Mouse (Mus musculus) left cerebral cortex, adult 2 months (tissue): ENCODE measurements at regions not wholly inside any gene's neighbourhood (a gene's known extent, or its start where the extent isn't known, plus 50 kb on each side); places are given as distances from the start of the nearest gene placed in this dataset.

Source experiments
- DNase-seq, 2 experiments: peaks; one replicate each; pipeline ENCODE4 v3.0.0; 2021 to 2022; ENCODE audit warnings: low spot score in 2 of 2, mixed read lengths in 1 of 2; ENCODE audit errors: extremely low spot score in 1 of 2
- H3K27ac ChIP-seq: fragments of 200-600 bp; 2 replicates; pipeline ENCODE4 v1.8.1; 2022
- H3K4me3 ChIP-seq: fragments of 200-600 bp; 2 replicates; pipeline ENCODE4 v1.8.1; 2022
- CTCF ChIP-seq: fragments of 200-600 bp; IDR thresholded peaks from 2 replicates; pipeline ENCODE4 v1.8.1; 2022; ENCODE audit warnings: antibody characterized with exemption, mild to moderate bottlenecking, moderate library complexity
- intact Hi-C: fragments of 180-260 bp; cut with DNase I; formaldehyde crosslinking; loops from one replicate; pipeline ENCODE4 v1.15.1; 2025

DNA sequence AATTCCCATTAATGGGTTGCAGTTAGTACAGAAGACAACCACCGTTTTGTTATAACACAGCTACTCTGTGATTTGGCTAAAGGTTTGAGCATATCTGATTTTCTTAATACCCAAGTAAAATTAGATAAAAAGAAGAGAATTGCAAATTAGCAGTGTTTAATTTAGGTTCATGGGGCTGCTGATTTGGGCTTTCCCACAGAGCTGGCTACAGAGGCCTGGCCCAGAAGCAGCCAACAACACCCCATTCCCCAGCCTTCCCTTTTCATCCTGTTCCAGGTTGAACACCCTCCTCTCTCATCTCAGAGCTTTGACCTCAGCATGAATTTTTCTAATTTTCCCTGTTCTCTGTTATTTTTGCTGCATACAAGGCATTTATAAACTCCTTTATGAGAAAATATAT, 260.3 kb upstream of the Negr1 start:
- intact Hi-C loops = no loop called here
- no peak for TF ChIP-seq CTCF
- no peak for DNase-seq
- no peak overlapping the region for H3K27ac ChIP-seq
- H3K4me3 ChIP-seq = no peak overlapping the region

DNA sequence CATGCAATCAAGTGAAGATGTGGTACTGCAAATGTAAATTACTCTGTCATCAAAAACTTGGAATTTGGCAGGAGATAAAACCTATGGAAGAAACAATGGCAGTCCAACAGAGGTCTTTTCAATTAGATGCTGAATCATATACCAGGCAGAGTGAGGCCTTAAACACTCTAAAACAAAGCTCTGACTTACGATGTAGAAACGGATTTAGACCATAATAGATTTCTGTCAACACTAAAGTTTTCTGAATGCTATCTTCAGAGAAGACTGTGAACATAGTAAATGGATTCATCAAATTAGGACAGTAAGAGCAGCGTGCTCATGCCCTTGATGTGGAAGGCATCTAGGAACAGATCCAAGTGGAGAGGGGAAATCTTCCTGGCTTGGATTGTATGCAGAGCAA, 259.8 kb upstream of the Negr1 start:
- no peak for DNase-seq
- intact Hi-C loops = no loop called here
- TF ChIP-seq CTCF = no peak
- Histone ChIP-seq H3K4me3 (no peak overlapping the region), H3K27ac (no peak overlapping the region)

DNA sequence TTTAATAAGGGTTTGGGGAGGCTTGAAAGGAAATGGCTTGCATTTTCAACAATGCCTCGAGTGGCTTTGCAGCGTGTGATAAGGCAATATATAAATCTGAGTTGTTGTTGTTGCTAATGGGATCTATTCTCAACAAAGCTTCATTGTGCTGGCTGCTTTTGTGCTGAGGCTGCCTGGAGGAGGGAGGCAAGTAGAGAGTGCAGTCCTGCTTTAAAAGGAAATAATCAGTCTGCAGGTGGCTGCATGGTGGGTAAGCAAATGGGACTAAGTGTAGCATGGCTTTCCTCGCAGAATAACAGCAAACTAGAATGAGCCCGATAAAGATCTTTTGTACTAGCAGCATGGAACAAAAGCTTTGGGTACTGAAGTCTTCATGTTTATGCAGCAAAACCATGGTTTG, 257.4 kb upstream of the Negr1 start:
- Histone ChIP-seq H3K4me3 (no peak overlapping the region), H3K27ac (no peak overlapping the region)
- no peak for DNase-seq
- no peak for TF ChIP-seq CTCF
- intact Hi-C loops = no loop called here

DNA sequence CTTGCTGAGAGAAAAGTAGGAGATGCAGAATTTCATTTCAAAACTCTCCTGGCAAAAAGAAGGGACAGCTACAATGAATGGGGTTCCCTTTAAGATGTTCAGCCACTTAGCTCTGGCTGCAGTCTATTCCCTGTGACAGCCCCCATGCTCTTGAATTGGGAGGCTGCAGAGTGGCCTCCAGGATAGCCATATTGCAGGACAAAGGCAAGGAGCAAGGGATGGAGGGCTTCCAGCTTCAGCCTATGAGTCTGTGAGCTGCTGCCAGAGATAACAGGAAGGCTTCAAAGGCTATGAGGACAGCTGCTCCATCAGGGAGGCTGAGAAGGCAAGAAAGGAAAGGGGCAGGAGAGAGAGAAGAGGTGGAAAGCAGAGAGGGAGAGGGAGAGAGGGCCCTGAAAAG, 256.5 kb upstream of the Negr1 start:
- intact Hi-C loops = no loop called here
- DNase-seq = no peak
- no peak overlapping the region for H3K27ac ChIP-seq
- no peak overlapping the region for H3K4me3 ChIP-seq
- TF ChIP-seq CTCF = no peak

DNA sequence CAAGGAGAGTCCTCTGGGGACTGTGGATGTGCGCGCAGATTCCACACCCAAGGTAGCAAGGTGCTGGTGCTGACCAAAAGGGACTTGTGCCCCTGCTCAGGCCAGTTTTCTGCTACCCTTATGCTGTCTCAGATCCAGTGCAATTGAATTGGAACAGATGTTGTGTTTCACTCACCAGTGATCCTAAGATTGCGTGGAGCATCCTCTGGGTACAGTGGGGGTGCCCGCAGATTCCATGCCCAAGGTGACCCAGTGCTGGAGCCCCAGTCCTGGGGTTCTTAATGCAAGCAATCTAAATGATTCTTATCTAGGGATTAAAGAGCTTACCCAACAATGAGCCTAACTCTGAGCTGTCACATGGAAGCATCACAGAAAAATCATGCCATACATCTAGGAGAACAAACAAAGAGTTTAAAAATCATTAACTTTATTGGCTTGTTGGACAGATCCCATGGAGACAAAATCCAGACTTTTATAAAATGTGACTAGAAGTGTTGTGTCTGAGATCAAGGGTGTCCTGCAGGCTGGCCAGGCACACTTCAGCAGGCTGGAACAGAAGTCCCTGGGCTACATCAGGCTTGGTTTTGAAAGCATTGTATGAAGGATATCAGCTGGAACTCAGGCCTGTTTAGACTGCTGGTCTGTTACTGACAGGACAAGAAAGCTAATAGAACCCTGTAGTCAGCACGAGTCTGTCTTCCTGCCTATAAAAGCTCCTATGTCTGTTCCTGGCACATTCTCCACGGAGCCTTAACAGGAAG, 226.4 kb upstream of the Negr1 start:
- no peak for DNase-seq
- intact Hi-C loops = no loop called here
- Histone ChIP-seq H3K27ac (no peak overlapping the region), H3K4me3 (no peak overlapping the region)
- TF ChIP-seq CTCF = no peak

DNA sequence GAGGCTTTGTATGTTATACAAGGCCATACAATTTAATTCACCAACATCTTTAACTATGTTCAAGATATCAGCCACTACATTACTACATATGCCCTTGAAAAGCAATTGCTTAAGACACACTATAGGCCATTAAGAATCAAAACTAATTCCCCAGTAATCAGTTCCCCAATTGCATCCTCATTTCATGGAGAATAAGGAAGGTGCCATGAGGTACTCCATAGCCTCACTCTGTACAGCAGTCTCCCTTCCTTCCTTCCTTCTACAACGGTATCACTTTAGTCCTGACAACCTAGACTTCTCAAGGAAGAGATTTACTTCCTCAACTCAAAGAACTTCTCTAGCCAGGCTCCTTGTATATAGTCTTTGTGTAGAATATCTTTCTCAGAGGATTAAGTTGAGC, 220.1 kb upstream of the Negr1 start:
- intact Hi-C loops = no loop called here
- Histone ChIP-seq H3K27ac (no peak overlapping the region), H3K4me3 (no peak overlapping the region)
- DNase-seq = no peak
- TF ChIP-seq CTCF = no peak

DNA sequence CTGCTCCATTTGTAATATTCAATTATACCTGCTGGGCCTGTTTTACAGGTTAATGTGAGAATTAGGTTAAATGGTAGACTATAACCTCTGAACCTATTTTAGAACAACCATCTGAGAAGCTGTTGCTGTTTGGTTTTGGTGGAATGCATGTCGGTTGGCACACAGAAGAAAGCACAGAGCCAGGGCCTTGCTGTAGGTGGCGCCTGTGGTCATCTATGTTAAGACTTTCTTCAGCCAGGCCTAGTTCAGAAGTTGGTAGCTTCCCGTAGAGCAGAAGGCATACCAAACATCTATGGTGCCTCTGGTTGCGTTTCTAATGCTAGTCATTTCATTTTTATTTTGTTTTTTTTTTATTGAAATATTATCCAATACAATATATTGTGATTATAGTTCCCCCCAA, 209.9 kb upstream of the Negr1 start:
- peak; percentile 2 for TF ChIP-seq CTCF
- intact Hi-C loops = loop anchor here (5.0 kb wide), 1 partner anchor 206 kb away; no protein-coding TSS in a partner anchor
- Histone ChIP-seq H3K4me3 (no peak overlapping the region), H3K27ac (no peak overlapping the region)
- no peak for DNase-seq

DNA sequence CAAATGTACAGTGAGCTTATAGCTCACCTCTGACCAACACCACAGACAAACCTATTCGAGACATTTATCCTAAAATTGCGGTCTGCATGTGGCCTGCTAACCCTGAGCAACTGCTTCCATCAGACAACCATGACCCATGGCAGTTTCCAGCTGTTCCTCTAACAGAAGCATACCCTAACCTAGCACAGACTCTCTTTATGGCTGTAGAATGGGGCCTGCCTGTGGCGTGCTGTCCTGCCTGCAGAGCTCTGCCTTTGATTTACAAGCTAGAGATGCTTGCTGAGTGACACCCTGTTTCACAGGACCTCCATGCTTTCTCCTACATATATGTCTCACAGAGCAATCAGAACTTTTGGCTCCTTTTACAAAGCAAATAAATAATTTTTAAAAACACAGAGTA, 208.2 kb upstream of the Negr1 start:
- no peak for DNase-seq
- no peak overlapping the region for H3K27ac ChIP-seq
- no peak overlapping the region for H3K4me3 ChIP-seq
- intact Hi-C loops = loop anchor here (5.0 kb wide), 1 partner anchor 204 kb away; no protein-coding TSS in a partner anchor
- TF ChIP-seq CTCF = no peak

DNA sequence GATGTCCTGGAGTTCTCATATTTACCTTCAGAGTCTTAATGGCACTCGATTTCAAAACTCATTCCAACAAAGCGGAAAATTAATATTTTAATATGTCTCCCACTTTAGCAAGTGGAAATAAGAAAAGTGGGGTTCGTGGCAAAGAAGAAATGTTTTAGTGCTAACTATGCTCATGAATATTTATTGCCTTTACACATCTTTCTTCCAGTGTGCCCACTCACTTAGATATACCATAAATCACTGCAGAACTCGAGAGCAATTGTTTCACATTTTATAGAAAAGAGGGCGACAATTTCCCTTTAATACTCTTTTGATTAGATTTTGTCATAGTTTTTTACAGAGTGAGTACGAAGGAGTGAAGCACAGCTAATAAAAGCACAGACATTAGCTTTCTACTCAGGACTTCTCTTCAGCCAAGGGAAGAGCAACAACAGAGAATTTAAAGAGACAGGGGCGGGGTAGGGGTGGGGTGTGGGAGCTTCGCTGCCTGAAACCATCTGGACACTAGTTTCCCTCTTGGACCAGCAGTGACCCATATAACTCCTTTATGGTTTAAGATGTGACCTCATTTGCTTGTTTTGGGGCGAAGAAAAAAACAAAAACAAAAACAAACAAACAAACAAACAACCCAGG, 207.6 kb upstream of the Negr1 start:
- no peak for TF ChIP-seq CTCF
- Histone ChIP-seq H3K27ac (no peak overlapping the region), H3K4me3 (no peak overlapping the region)
- DNase-seq = no peak
- intact Hi-C loops = loop anchor here (5.0 kb wide), 1 partner anchor 203 kb away; no protein-coding TSS in a partner anchor

DNA sequence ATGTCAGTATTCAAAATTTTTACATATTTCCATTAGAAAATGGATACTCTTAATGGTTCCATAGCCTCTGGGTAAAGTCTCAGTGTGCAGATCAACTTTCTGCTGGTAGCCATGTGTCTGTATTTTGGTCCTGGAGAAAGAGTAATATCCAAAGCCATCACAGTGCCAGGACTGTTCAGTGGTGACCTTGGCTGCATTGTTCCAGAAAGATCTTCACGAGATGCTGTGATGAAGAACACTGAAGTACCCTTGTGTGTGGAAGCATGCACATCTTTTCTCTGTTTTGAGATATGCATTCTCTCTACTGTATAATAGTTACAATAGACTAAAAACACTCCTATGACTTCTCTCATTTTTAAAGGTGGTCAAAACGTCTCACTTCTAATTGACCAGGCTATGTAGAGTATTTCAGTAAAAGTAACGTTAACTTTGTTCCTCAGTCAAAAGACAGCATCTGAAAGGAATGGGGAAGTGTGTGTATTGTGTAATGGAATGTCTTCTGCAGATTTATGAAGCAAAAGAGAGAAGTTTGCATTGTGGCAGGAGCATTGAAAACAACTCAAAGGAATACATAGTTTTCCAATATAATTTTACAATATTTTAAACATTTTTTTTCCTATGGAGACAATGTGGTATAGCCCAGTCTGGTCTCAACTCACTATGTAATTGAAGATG, 192.8 kb upstream of the Negr1 start:
- Histone ChIP-seq H3K27ac (no peak overlapping the region), H3K4me3 (no peak overlapping the region)
- intact Hi-C loops = no loop called here
- no peak for DNase-seq
- TF ChIP-seq CTCF = no peak

DNA sequence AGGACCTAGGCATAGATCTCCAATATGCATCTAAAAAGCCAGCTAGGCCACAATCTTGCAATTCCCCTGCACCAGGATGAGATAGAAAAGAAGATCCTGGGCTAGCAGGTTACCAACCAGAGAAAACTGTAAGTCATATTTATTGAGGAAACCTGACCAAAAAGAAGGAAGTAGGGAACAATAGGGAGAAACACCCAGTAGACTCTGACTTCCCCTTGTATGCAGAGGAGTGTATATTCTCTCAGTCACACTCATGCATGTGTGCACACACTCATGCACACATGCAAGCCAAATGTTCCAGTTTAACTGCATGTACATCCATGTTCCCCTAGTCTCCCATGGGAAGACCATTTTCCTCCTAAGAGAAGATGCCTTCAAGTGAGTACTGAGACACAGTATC, 184.9 kb upstream of the Negr1 start:
- no peak overlapping the region for H3K27ac ChIP-seq
- TF ChIP-seq CTCF = no peak
- H3K4me3 ChIP-seq = no peak overlapping the region
- no peak for DNase-seq
- intact Hi-C loops = no loop called here

DNA sequence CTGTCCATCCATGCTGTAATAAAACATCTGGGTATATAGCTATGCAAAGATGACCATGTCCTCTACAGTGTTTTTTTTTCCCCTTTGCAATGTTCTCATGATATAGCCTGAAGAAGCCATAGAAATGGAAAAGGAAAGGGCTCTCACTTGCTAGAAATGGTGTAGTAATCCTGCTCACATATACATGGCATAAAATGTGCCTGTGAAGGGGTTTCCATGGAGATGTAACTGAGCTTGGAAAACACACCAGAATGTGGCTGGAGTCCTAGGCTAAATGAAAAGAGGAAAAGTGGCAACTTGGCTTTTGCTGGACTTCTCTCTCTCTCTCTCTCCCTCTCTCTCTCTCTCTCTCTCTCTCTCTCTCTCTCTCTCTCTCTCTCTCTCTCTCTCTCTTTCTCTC, 178.7 kb upstream of the Negr1 start:
- intact Hi-C loops = no loop called here
- H3K4me3 ChIP-seq = no peak overlapping the region
- DNase-seq = no peak
- no peak overlapping the region for H3K27ac ChIP-seq
- TF ChIP-seq CTCF = no peak
